Mouse (Mus musculus): ENCODE results near the gene Atp1a3.
"Not testable (repeated sequence)": the region's sequence is repeated elsewhere in the genome, so short reads cannot be mapped to it uniquely, and the experiment has no call there.

Gene Atp1a3

DNA sequence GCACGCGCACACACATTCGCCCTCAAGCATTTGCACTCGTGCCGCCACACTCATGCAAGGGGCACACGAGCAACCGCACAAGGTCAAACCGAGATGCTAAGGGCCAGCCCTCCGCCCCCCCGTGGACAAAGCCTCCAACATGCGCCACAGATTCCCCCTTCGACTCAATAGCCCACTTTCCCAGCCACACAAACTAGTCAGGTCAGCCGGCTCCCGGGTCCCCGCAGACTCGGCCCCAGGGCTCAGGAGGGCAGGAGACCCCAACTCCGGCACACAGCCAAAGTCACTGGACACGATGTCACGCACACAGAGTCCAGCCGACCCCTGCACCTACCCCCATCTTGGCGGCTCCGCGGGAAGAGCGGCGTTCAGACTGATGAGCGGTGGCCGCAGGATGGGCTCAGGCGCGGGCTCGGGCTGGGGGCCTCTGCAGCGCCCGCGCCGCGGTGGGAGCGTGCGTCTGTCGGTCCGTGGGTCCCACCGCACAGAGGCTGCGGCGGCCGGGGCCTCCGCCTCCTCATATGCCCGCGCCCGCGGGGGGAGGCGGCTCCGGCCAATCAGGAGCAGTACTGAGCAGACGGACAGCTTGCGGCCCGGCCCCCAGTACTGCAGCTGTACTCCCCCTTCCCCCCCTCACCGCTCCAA lies at the start of gene Atp1a3:
Gene Atp1a3 (minus strand): TSS at position 538 of the 645 bp plus-strand sequence.
- peak in 1 of 2 experiments; percentile 37 for DNase-seq (ENCODE audit: low spot score in 2 of 2)

DNA sequence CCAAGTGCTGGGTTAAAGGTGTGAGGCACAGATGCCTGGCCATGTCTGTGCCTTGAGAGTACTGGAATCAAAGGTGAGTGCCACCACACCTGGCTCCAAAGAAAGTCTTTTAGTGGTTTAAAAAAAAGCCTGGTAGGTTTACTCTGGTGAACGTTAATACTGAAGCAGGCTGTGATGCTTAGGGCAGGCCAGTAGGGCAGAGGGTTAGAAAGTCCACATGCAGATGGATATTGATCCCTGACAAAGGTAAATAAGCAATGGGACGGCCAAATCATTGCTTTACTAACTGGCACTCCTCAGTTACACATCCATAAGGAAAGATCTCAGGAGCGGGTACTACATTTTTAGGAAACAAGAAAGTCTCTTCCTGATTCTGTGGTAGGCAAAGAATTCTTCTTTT lies 46.8 kb upstream of the Atp1a3 start:
- no peak for DNase-seq (ENCODE audit: low spot score in 2 of 2)

DNA sequence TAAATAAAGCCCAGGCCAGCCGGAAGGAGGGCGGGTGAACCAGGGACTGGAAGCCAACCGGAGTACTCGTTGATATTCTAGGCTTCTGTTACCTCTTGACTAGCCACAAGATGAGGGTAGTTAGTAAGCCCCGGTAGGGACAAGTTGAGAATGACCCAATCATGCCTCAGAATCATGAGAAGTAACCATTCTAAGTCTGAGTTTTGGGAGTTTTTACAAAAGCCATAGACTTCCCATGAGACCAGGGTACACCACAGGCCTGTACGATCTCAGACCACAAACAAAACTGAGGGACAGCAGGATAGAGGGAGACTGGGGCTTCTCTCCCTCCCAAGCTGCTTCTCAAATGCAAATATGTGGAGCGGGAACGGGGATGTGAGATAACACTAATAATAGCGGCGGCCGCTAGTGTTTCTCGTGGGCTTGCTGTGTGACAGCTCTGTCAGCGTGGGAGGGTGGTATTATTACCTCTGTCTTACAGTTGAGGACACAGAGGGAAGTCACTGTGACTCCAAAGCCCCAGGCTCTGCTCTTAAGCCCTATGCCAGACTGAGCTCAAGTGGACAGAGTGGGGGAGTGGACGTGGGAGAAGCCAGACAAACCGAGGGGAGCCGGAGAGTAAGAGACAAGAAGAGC lies 43.7 kb upstream of the Atp1a3 start:
- DNase-seq (ENCODE audit: low spot score in 2 of 2) = no peak

DNA sequence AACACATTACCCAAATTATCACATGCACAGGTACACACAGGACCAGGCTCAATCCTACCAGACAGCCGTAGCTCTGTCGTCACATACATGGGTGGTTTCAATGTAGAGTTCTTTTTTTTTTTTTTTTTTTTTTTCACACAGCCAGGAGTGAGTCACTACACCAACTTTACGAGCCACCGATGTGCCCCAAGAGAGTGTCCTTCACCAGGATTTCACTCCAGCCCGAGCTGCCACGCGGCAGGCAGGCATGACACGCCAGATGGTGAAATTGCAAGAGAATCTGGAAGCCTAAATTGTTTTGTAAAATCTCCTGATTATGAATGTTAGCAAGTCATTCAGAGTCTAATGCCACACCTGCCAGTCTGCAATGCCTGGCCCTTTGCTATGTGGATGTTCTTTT lies 41.6 kb upstream of the Atp1a3 start:
- DNase-seq (ENCODE audit: low spot score in 2 of 2) = no peak

DNA sequence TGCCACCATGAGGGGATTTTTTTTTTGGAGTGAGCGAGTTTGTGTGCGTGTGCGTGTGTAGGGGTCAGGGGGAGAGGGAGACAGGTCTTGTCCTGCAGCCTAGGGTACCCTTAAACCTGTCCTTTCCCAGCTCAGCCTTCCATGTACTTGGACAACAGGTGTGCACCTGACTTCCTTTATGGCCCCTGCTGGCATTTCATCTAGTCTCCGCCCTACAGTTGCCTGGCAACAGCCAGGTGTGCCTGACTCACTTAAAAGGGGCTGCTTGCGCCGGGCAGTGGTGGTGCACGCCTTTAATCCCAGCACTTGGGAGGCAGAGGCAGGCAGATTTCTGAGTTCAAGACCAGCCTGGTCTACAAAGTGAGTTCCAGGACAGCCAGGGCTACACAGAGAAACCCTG lies 38.8 kb upstream of the Atp1a3 start:
- not testable (repeated sequence) for DNase-seq (ENCODE audit: low spot score in 2 of 2)

DNA sequence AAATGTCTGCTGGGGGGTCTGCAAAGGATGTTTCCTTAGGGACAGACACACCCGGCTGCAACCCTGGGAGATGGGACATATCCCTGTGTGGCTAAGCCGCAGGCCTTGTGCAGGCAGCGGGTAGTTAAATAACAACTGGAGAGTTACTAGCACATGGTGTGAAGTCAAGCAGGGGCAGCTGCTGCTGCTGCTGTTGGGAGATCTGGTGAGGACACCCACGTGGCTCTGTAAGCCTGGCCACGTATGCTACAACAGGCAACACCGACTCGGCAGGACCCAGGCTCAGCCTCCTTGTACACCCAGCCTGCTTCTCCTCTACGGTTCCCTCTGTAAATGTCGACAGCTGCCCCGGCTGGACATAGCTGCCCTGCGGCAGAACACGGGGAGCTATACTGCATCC lies 36.2 kb upstream of the Atp1a3 start:
- no peak for DNase-seq (ENCODE audit: low spot score in 2 of 2)

DNA sequence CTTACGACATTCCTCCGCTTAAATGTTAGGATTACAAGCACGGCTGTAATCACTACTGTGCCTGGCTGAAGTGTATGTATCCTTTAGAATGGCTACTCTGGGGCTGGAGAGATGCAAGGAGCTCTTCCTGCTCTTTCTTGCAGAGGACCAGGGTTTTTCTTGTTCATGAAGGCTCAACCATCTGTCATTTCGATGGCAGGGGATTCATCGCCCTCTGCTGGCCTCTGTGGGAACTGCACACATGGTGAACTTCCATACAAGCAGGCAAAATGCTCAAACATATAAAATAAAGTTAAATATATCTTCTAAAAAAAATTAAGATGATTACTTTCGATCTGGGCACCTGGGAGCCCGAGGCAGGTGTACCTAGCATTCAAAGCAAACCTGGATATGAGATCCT lies 30.2 kb upstream of the Atp1a3 start:
- DNase-seq (ENCODE audit: low spot score in 2 of 2) = peak; percentile 59 to 90

DNA sequence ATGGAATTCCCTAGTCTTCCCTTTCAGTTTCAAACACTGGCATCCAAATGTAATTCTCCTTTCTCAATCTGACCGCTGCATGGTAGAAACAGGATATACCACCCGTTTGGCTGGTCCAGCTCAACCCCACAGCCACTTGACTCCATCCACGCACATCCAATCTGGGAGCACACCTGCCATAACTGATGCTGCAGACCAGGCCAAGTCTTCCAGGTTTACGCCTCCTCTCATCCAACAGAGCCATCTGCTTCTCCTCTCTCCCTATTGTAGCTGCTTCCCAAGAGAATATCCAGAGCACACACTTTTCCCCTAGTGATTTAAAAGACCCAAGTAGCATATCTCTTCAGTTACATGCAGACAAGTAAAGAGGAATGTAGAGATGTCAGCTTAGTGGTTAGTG lies 29.0 kb upstream of the Atp1a3 start:
- no peak for DNase-seq (ENCODE audit: low spot score in 2 of 2)

DNA sequence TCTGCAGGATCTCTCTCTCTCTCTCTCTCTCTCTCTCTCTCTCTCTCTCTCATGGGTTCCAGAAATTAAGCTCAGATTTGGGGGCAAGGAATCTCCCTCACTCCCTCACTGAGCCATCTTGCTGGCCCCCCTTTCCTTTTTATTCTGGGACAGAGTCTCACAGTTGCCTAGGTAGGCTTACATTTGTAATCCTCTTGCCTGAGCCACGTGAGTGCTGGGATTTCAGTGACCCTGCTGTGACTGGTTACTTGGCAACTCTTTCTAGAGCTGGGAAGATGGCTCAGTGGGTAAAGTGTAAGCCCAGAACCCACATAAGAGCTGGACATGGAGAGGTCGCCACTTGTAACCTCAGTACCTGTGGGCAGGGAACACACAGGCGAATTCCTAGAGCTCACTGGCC lies 25.8 kb upstream of the Atp1a3 start:
- no peak for DNase-seq (ENCODE audit: low spot score in 2 of 2)

DNA sequence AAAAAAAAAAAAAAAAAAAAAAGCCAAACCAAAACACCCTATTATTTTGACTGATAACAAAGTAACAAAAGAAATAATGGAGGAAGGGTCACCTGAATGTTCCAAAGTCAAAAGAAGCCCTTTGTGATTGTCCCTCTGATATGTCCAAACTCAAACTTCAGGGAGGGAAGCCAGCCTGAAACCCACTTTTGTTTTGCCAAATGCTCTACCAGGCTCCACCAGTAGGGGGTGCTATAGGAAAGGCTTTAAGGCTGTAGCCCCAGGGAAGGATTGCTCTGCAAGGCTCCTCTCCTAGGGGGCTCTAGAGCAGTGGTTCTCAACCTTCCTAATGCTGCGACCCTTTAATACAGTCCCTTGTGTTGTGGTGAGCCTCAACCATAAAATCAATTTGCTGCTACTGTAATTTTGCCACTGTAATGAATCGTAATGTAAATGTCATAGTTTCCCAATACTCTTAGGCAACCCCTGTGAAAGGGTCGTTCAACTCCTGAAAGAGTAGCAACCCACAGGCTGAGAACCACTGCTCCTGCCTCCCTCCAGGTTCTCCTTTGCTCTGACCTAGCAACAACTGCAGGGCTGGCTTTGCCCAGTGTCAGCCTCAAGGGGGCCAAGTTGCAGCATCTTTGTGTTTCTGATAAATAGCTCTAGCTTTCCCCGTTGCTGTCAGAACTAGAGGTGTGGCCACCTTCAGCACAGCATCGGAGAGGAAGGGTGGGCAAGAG lies 24.4 kb upstream of the Atp1a3 start:
- peak; percentile 71 to 91 for DNase-seq (ENCODE audit: low spot score in 2 of 2)

DNA sequence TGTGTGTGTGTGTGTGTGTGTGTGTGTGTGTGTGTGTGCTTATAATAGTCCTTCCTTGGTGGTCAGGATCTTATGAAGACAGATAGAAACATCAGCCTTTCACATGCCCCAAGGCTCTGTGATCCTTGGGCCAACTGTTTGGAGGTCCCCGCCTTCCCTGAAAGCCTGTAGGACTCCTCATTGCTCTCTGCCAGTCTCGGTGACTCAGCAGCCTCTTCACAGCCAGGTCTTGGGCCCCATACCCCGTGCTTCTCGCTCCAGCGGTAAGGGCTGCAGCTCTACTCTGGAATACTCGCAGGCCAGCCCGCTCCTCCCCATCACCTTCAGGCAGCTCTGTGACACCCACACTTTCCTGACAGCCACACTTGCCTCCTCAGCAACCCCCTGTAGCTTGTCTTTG lies 20.7 kb upstream of the Atp1a3 start:
- DNase-seq (ENCODE audit: low spot score in 2 of 2) = no peak

DNA sequence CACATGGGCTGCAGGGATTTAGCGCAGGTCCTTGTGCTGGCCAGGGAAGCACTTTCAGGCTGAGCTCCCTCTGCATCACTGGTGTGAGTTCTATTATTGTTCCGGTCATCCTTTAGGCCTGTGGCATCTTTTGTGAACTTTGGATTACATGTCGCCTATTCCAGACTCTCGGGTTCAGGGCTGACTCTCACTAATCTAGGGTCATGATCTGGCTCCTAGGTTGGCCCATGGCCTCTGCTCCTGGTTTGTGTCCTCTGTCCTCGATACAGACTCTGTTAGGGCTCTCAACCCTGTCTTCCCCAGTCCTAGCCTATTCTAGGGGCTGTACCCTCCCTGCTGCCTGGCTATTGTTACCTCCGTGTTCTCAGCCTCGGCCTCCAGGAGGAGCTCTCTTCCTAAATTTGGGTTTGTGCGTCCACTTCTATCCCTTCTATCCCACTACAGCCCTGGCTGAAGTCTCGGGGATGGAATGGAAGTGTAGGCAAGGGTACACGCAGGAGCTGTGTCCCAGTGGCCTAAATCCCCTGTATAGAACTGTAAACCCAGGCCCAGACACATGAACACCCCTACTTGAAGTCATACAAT lies 20.2 kb upstream of the Atp1a3 start:
- no peak for DNase-seq (ENCODE audit: low spot score in 2 of 2)

DNA sequence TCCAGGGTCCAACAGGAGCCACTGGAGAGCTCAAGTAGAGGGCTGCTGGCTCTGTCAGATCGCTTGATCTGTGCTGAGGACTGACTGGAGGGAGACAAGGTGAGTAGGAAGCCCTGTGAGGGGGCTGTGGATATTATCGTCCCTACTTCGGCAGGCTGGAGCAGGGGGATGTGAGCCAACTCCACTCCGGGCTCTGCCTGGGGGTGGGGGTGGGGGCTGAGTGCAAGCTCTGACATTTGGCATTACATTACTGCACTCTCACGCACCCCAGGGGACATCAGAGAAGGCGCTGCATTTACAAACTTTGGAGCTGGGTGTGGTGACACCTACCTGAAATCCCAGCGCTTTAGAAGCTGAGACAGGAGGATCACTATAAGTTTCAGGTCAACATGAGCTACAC lies 5.8 kb upstream of the Atp1a3 start:
- no peak for DNase-seq (ENCODE audit: low spot score in 2 of 2)

DNA sequence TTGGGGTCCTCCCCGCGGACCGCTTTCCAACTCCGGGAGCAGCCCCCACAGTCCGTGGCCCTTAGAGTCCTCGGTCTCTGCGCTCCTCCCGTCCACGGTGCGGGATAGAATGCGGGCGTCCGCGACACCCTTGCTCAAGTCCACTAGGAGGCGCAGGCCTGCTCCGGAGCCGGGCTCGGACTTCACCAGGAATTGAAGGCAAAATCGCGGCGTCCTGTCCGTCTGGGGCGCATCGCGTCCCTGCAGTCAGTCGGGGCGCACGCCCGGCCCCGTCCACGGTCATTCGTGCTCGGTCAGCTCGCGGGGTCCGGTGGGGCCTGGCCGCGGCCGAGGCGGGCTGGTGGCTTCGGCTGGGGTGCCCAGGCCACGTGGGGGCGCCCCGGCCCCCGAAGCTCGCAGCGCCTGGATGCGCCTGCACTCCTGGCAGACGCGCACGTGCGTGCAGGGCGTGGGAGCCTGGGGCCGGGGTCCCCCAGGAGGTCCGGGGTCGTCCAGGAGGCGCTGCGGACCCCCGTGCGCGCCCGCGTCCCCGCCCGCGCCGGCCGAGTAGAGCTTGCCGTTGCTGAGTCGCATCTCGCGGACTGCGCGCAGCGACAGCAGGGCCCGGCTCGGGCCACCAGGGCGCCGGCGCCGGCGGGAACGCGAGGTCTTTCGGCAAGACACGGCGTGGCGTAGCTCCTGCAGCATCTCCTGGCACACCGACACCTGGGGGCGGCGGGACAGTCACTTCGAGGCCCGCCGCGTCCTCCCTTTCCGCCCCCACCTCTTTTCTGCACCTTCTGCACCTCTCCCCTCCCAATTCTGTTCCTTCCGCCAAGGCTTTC lies 4.5 kb upstream of the Atp1a3 start:
- peak; percentile 36 to 74 for DNase-seq (ENCODE audit: low spot score in 2 of 2)

DNA sequence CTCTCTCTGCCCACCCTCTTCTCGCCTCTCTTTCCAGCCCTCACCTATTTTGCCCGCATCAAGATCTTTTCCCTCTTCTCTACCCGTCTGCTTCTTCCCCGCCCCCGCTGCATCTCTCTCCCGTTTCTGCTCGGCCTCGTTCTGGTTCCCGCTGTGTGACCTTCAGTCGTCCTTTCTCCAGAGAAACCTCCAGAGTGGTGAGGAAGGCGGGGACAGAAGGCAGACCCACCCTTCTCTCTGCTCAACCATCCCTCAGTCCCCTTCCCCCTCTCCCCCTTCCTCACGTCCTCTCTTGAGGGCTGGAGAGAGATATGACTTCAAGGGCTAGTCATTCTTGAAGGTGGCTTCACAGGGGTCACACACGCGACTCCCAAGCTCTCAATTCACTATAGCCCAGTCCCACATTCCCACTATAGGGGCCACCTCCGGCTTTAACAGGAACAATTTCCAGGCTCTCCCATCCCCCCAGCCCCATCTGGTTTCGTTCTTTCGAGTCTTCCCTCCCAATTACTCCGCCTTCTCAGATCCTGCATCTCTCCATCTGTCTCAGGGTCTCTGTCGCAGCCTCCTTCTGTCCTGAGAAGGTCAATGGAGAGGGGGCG lies 3.4 kb upstream of the Atp1a3 start:
- no peak for DNase-seq (ENCODE audit: low spot score in 2 of 2)

DNA sequence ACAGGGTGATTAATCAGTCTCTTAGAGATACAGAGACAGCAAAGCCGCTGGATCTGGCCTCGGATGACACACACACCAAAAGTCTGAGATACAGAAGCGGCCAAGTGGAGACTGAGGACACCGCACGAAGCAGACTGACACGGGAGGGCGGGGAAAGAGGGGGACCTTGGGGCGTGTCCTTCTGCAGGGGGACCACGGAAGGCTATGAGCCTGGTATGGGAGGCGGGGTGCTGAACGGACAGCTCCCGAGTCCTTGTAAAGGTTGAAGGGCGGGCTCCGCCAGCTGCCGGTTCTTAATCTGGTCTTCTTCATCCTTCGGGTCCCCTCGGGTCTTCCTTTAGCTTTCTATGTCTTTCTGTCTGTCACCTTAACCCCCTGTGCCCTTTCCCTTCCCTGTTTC lies 2.9 kb upstream of the Atp1a3 start:
- DNase-seq (ENCODE audit: low spot score in 2 of 2) = peak; percentile 54 to 84

DNA sequence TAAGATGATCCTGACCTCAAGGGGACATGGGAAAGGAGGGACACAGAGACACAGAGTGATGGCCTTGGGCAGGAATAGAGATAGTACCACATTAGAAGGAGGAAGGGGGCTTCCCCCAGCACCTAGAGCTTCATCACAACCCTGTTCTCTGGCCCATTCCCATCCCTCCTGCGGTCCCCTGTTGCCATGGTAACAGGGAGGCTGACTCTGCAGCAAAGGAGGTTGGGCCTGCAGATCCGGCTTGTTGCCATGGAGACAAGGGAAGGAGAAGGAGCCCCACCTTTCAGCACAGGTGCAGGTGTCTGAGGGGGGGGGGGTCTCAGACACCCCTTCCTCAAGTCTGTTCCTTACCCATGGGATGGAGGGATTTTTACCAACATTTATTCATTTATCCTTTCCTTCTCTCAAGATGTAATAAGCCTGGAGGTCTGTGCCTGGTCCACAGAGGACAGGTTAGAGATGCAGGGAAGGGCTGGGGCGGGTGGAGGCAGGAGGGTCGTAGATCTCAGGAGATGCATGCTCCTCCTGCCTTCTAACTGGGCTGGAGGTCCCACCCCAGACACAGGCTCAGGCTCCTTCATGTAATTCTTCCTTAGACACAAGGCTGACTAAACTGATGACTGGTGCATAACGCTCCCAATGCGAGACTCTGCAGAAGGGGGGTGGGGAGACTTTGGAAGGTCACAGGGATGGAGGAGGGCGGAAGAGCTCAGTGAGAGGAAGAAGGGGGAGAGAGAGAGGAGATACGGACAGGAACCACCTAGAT lies 2.0 kb upstream of the Atp1a3 start:
- DNase-seq (ENCODE audit: low spot score in 2 of 2) = no peak

DNA sequence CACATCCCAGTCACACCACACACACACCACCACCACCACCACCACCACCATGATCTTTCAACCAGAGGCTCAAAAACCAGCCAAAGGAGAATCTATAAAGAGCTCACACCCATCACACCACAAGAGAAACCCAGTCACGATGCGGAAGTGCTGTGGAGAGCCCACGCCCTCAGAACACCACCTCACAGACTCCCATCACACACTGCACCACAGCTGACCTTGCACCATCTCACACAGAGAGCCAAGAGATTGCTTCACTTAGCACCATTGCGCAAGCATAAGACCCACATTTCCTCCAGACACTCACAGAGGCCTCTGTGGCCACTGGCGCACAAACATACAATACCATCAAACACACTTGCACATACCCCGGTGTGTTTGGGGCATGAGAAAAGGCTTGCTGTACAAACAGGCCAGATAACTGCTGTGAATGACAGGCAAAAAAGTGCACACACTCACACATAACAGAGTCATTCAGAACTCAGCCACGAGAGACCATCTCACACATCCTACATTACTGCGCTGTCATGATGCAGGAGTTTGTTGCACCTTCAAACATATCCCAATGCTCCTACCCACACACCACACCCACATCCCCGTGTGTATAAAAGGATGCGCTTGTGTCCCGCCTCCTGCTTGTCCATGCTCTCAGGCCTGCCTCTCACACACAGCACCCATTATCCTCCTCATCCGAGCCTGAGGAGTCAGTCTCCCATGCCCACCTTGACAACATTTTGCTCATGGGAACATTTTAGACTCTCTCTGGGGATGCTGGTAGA lies 1.0 kb upstream of the Atp1a3 start:
- DNase-seq (ENCODE audit: low spot score in 2 of 2) = peak in 1 of 2 experiments; percentile 49

DNA sequence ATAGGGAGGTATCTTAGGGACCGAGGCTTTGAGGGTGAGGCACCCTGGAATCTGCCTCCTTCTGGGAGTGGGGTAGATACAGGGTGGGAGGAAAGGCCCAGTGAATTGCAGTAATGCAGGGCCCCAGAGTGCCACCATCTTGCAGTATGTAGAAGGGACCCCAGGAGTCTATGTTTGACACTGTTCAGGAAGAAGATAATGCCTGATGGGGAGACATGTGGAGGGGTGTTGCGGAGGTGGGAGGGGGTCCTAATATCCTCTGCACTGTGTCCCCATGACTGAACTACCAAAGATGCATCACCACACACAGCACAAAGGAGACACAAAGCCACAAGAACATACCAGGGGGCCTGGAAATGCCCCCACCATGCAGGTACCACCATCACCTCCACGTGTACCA lies 413 bp upstream of the Atp1a3 start:
- DNase-seq (ENCODE audit: low spot score in 2 of 2) = no peak

DNA sequence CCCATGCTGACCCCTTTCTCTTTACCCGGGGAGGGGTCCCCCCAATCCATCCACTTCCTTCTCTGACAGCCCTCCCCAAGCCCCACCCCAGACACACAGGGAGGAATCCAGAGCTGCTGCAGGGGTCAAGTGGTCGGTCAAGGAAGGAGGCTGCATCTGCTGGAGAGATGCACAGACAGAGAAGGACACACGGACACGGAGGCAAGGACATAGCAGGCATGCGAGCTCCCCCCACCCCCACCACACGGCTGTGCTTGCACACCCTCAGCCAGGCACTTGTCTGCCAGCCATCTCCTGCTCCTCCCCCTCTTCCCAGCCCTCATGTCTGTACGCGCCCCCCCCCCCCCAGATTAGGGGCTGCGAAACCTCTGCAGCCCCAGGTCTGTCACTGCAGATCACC lies 952 bp downstream of the Atp1a3 start:
- DNase-seq (ENCODE audit: low spot score in 2 of 2) = no peak

Measured in spleen, postnatal 4 days (tissue).